21 mouse cellular contexts compared by ENCODE assay signal in genomic region chr14:62780520-62781316, GRCm38 (mm10). TPM values are rescaled to one million over a fixed set of nuclear protein-coding genes. Genes with fewer than 3 reads are reported as not detected.
DNase-seq lines count a peak whose midpoint lies in the region; ATAC-seq and TF ChIP-seq lines count a peak whose summit lies in the region.
"Had no signal": no experiment of that assay in that cellular context is flagged by ENCODE, and none has a peak within 500 bp of the region (broad histone marks: within the 10 kb centered on the region; RNA-seq: fewer than 3 reads in every experiment).

No protein-coding gene starts in this region.

- TF ChIP-seq CTCF in MEL (IDR thresholded peaks at IDR 0.05 in 2 of 3, conservative IDR thresholded peaks at IDR 0.05 in 1 of 3; ENCODE audit: control insufficient read depth in 1 of 3, insufficient read depth in 1 of 3, low read depth in 2 of 3, low read length in 3 of 3, poor library complexity in 1 of 3, severe bottlenecking in 1 of 3), result no peak

- H3K36me3 ChIP-seq in MEL (ENCODE audit: control insufficient read depth in 1 of 2, insufficient read depth in 2 of 2, low read length in 2 of 2), result peaks cover 0 to 12% of the 10 kb centered on the region in 2 experiments; a peak in 2 of 4 replicates
- no peaks in the 10 kb centered on the region for H3K36me3 ChIP-seq in liver, embryonic 16.5 days (ENCODE audit: control insufficient read depth, insufficient read depth)
- no peaks in the 10 kb centered on the region for H3K36me3 ChIP-seq in embryonic facial prominence, embryonic 10.5 days (replicated peaks)
- H3K36me3 ChIP-seq: midbrain, embryonic 13.5 days; neural tube, embryonic 15.5 days had no signal

- H3K9me3 ChIP-seq in MEL (replicated peaks; ENCODE audit: insufficient read depth, low read length), result no peaks in the 10 kb centered on the region
- no peaks in the 10 kb centered on the region for H3K9me3 ChIP-seq in liver, embryonic 16.5 days (replicated peaks; ENCODE audit: control insufficient read depth, low read length)
- H3K9me3 ChIP-seq in embryonic facial prominence, embryonic 10.5 days, result no peaks in the 10 kb centered on the region
- H3K9me3 ChIP-seq: neural tube, embryonic 15.5 days had no signal

- no peak for TF ChIP-seq POLR2A in MEL (IDR thresholded peaks at IDR 0.05; ENCODE audit: control insufficient read depth in 1 of 2, insufficient read depth in 1 of 2, low read depth in 1 of 2, low read length in 2 of 2, poor library complexity in 1 of 2)

- peak; percentile 49 for ATAC-seq in erythroblast, adult 5-6 weeks (replicated peaks; ENCODE audit: low FRiP score, poor library complexity, severe bottlenecking)
- peak; percentile 97 for ATAC-seq in liver, embryonic 16.5 days (ENCODE audit: low read depth)
- ATAC-seq: forebrain, embryonic 14.5 days; midbrain, embryonic 13.5 days had no signal

- peaks cover 3 to 14% of the 10 kb centered on the region in 2 experiments; a peak in 3 of 4 replicates for H3K4me1 ChIP-seq in MEL (ENCODE audit: control insufficient read depth in 1 of 2, insufficient read depth in 2 of 2, low read length in 2 of 2)
- peaks cover 10% of the 10 kb centered on the region; the same call in 1 of the 2 replicates for H3K4me1 ChIP-seq in liver, embryonic 16.5 days (ENCODE audit: control insufficient read depth, low read depth, low read length)
- H3K4me1 ChIP-seq in embryonic facial prominence, embryonic 10.5 days, result no peaks in the 10 kb centered on the region
- H3K4me1 ChIP-seq: midbrain, embryonic 13.5 days; neural tube, embryonic 15.5 days had no signal

- H3K79me2 ChIP-seq in MEL (ENCODE audit: control insufficient read depth, insufficient read depth, low read length, poor library complexity), result no peaks in the 10 kb centered on the region

- peak; percentile 93 to 95 for TF ChIP-seq EP300 in MEL (IDR thresholded peaks at IDR 0.05; ENCODE audit: low read depth in 1 of 2, low read length in 2 of 2)

- H3K9ac ChIP-seq in MEL (ENCODE audit: control insufficient read depth, low read depth, low read length, poor library complexity, severe bottlenecking), result no peak overlapping the region
- H3K9ac ChIP-seq in liver, embryonic 16.5 days (ENCODE audit: low read depth, low read length), result no peak overlapping the region
- H3K9ac ChIP-seq: midbrain, embryonic 13.5 days; neural tube, embryonic 15.5 days had no signal

- DNase-seq in ovary, adult 18-20 months (ENCODE audit: low spot score), result peak; percentile 66
- DNase-seq in ovary, postnatal 14 days (ENCODE audit: low spot score), result no peak
- DNase-seq in MEL (ENCODE audit: low read depth, low spot score), result peak; percentile 90
- no peak for DNase-seq in T-cell, adult 2 months (ENCODE audit: low spot score)
- no peak for DNase-seq in gastrocnemius, postnatal 4 days (ENCODE audit: low spot score in 2 of 2)
- DNase-seq in embryonic facial prominence, embryonic 10.5 days (ENCODE audit: low spot score), result no peak
- DNase-seq: adrenal gland, postnatal 10 days; B cell, adult 2 months; cerebellum, adult 11-12 months; gastrocnemius, postnatal 14 days; kidney, adult 18-20 months; kidney, postnatal 14 days; thymus, adult 2 months had no signal

- peak overlapping the region; percentile 32 for H3K27ac ChIP-seq in MEL (ENCODE audit: control insufficient read depth, low read depth, low read length)
- no peak overlapping the region; the same call in 1 of the 2 replicates for H3K27ac ChIP-seq in liver, embryonic 16.5 days (ENCODE audit: low read length)
- H3K27ac ChIP-seq in embryonic facial prominence, embryonic 10.5 days (replicated peaks), result no peak overlapping the region
- H3K27ac ChIP-seq: macrophage; midbrain, embryonic 13.5 days; neural tube, embryonic 15.5 days had no signal

- 24% methylated on average over 9 of the region's 9 CpGs for WGBS in liver, embryonic 16.5 days (ENCODE audit: insufficient replicate concordance)
- 86% methylated on average over 9 of the region's 9 CpGs for WGBS in embryonic facial prominence, embryonic 10.5 days

- 0 out of 2 replicates have a peak overlapping the region, but pooled peaks have one; percentile 6 for H3K4me2 ChIP-seq in liver, embryonic 16.5 days (ENCODE audit: low read depth, low read length)
- H3K4me2 ChIP-seq: midbrain, embryonic 13.5 days; neural tube, embryonic 15.5 days had no signal

- H3K27me3 ChIP-seq in MEL (ENCODE audit: control insufficient read depth in 1 of 2, insufficient read depth in 2 of 2, low read length in 2 of 2), result no peaks in the 10 kb centered on the region
- no peaks in the 10 kb centered on the region for H3K27me3 ChIP-seq in liver, embryonic 16.5 days (ENCODE audit: control insufficient read depth, insufficient read depth, low read depth, low read length)
- no peaks in the 10 kb centered on the region for H3K27me3 ChIP-seq in embryonic facial prominence, embryonic 10.5 days (replicated peaks; ENCODE audit: low read depth, poor library complexity, severe bottlenecking)
- H3K27me3 ChIP-seq: midbrain, embryonic 13.5 days; neural tube, embryonic 15.5 days had no signal

- H3K4me3 ChIP-seq in MEL (ENCODE audit: control insufficient read depth in 1 of 2, insufficient read depth in 1 of 2, low read depth in 2 of 2, low read length in 2 of 2), result no peak overlapping the region
- H3K4me3 ChIP-seq in liver, embryonic 16.5 days (ENCODE audit: low read depth, low read length), result no peak overlapping the region
- H3K4me3 ChIP-seq in embryonic facial prominence, embryonic 10.5 days, result no peak overlapping the region
- H3K4me3 ChIP-seq: erythroblast, embryonic 14.5 days; midbrain, embryonic 13.5 days; myocyte; neural tube, embryonic 15.5 days had no signal

- TF ChIP-seq RAD21 in MEL (IDR thresholded peaks at IDR 0.05; ENCODE audit: low read depth, low read length), result no peak

TF ChIP-seq in MEL, 35 proteins besides CTCF, POLR2A, EP300 and RAD21 (continues in another document):
- TF ChIP-seq POLR2AphosphoS2 (IDR thresholded peaks at IDR 0.05; ENCODE audit: low read length) (0 out of 2 replicates have a peak, but pooled peaks have one; percentile 27), NRF1 (IDR thresholded peaks at IDR 0.05; ENCODE audit: insufficient read depth, low read depth, low read length, poor library complexity, severe bottlenecking) (no peak), USF2 (IDR thresholded peaks at IDR 0.05; ENCODE audit: borderline replicate concordance in 1 of 2, insufficient read depth in 1 of 2, low read depth in 1 of 2, low read length in 2 of 2) (no peak), POLR2AphosphoS5 (IDR thresholded peaks at IDR 0.05; ENCODE audit: borderline replicate concordance, low read depth, low read length) (no peak), MXI1 (IDR thresholded peaks at IDR 0.05; ENCODE audit: low read depth, low read length) (peak; percentile 89), BHLHE40 (IDR thresholded peaks at IDR 0.05; ENCODE audit: borderline replicate concordance, low read depth, low read length) (peak; percentile 99), NELFE (IDR thresholded peaks at IDR 0.05; ENCODE audit: low read depth, low read length) (no peak), MAFK (IDR thresholded peaks at IDR 0.05; ENCODE audit: borderline replicate concordance, low read depth, low read length) (peak; percentile 66; the same call in 1 of the 2 replicates), MYB (IDR thresholded peaks at IDR 0.05; ENCODE audit: low read depth, low read length) (peak; percentile 44; the same call in 1 of the 2 replicates), MAZ (IDR thresholded peaks at IDR 0.05; ENCODE audit: low read depth, low read length) (peak; percentile 75), USF1 (IDR thresholded peaks at IDR 0.05; ENCODE audit: low read depth, low read length) (peak; percentile 80), RCOR1 (IDR thresholded peaks at IDR 0.05; ENCODE audit: low read depth, low read length) (peak; percentile 98), GATA1 (IDR thresholded peaks at IDR 0.05; ENCODE audit: low read depth, low read length) (peak; percentile 97), TBP (IDR thresholded peaks at IDR 0.05; ENCODE audit: low read depth, low read length) (no peak), SIN3A (IDR thresholded peaks at IDR 0.05; ENCODE audit: low read length) (peak; percentile 91), E2F4 (IDR thresholded peaks at IDR 0.05; ENCODE audit: borderline replicate concordance, low read depth, low read length) (no peak), UBTF (IDR thresholded peaks at IDR 0.05; ENCODE audit: borderline replicate concordance, insufficient read depth, low read depth, low read length) (no peak), MYC (IDR thresholded peaks at IDR 0.05; ENCODE audit: low read depth, low read length) (peak; percentile 97), CHD2 (IDR thresholded peaks at IDR 0.05; ENCODE audit: low read length) (no peak), SMC3 (IDR thresholded peaks at IDR 0.05; ENCODE audit: low read depth, low read length) (no peak), MEF2A (IDR thresholded peaks at IDR 0.05; ENCODE audit: extremely low read depth, insufficient replicate concordance, low read depth, low read length, poor library complexity, severe bottlenecking) (no peak), MAX (IDR thresholded peaks at IDR 0.05; ENCODE audit: low read length) (peak; percentile 96), TAL1 (IDR thresholded peaks at IDR 0.05; ENCODE audit: low read length) (peak; percentile 83)

RNA-seq across cellular contexts. Expression of gene Ints6, which starts 19.7 kb away (rescaled TPM):
- 29.1 and 31.0 TPM in 2 replicates for total RNA-seq in MEL (2012; rRNA removed)
- polyA plus RNA-seq in MEL (2012; ENCODE audit: insufficient read depth in 1 of 2, insufficient read length in 2 of 2, low read depth in 1 of 2, low replicate concordance in 2 of 2, missing spikeins in 1 of 2), result 100 to 1,000 TPM in 1 of 2 experiments, 10 to 100 TPM in 1; 27.4 to 150 TPM
- 11.5 and 22.2 TPM in 2 replicates for total RNA-seq in erythroblast, adult 5-6 weeks (2015; ENCODE audit: low replicate concordance)
- total RNA-seq in erythroblast, adult 5-6 weeks (2017; ENCODE audit: low replicate concordance), result 35.7 and 45.7 TPM in 2 replicates
- 10.6 and 11.9 TPM in 2 replicates for polyA plus RNA-seq in liver, embryonic 16.5 days (2015; fragmentation: Nextera tagmentation; extraction: Ambion mirVana)
- 10 to 100 TPM; 24.0 to 27.2 TPM for total RNA-seq in gastrocnemius, postnatal 4 days (2021)
- 19.9 and 20.5 TPM in 2 replicates for polyA plus RNA-seq in embryonic facial prominence, embryonic 10.5 days (2016; fragmentation: Nextera tagmentation; extraction: Ambion mirVana)

RNA-seq across cellular contexts. Expression of gene Wdfy2, which starts 56.8 kb away (rescaled TPM):
- 2.7 and 3.3 TPM in 2 replicates for total RNA-seq in MEL (2012; rRNA removed)
- polyA plus RNA-seq in MEL (2012; ENCODE audit: insufficient read depth in 1 of 2, insufficient read length in 2 of 2, low read depth in 1 of 2, low replicate concordance in 2 of 2, missing spikeins in 1 of 2), result 1 to 10 TPM in 1 of 2 experiments, not detected in 1; 4.1 TPM
- 4.8 and 7.9 TPM in 2 replicates for total RNA-seq in erythroblast, adult 5-6 weeks (2015; ENCODE audit: low replicate concordance)
- 4.7 and 8.0 TPM in 2 replicates for total RNA-seq in erythroblast, adult 5-6 weeks (2017; ENCODE audit: low replicate concordance)
- polyA plus RNA-seq in liver, embryonic 16.5 days (2015; fragmentation: Nextera tagmentation; extraction: Ambion mirVana), result 2.8 and 3.1 TPM in 2 replicates
- total RNA-seq in gastrocnemius, postnatal 4 days (2021), result 10 to 100 TPM; 12.4 to 14.0 TPM
- 13.6 and 16.0 TPM in 2 replicates for polyA plus RNA-seq in embryonic facial prominence, embryonic 10.5 days (2016; fragmentation: Nextera tagmentation; extraction: Ambion mirVana)

Comparison
In these comparisons a context has a peak if more than half of its experiments do, and no peak if none do; other contexts are left out.
1. DNase-seq: peak in ovary, adult 18-20 months (single experiment) and MEL (single experiment); none in ovary, postnatal 14 days (single experiment), T-cell, adult 2 months (single experiment), gastrocnemius, postnatal 4 days (0 of 2) and embryonic facial prominence, embryonic 10.5 days (single experiment).